Mouse (Mus musculus) G1E (cell line): ENCODE measurements around the gene Akt3. TPM values are rescaled to one million over a fixed set of nuclear protein-coding genes. Genes with fewer than 3 reads are reported as not detected.

Experiments
- ATAC-seq: 2 replicates; pipeline ENCODE4 v1.8.0; 2016; ENCODE audit warnings: mild to moderate bottlenecking; ENCODE audit not compliant: insufficient number of reproducible peaks, poor library complexity, low FRiP score, severe bottlenecking; ENCODE audit errors: extremely low read depth
- DNase-seq: peaks from one replicate; pipeline ENCODE4 v3.0.0; 2012; ENCODE audit warnings: low spot score
- H3K27me3 ChIP-seq: 2 replicates; pipeline ENCODE4 v1.6.1; 2012; ENCODE audit warnings: mild to moderate bottlenecking, low read length, inconsistent platforms; ENCODE audit not compliant: insufficient read depth
- H3K36me3 ChIP-seq: replicated peaks from 2 replicates; pipeline ENCODE3; 2012; ENCODE audit warnings: mild to moderate bottlenecking, inconsistent platforms
- H3K4me1 ChIP-seq: 2 replicates; pipeline ENCODE4 v1.6.1; 2012; ENCODE audit warnings: low read depth, low read length, inconsistent platforms, mixed read lengths; ENCODE audit not compliant: insufficient read depth
- H3K4me3 ChIP-seq: 2 replicates; pipeline ENCODE4 v1.5.1; 2012; ENCODE audit warnings: low read depth, mild to moderate bottlenecking, inconsistent platforms, low read length, moderate library complexity, mixed read lengths
- H3K9me3 ChIP-seq: replicated peaks from 2 replicates; pipeline ENCODE4 v1.6.1; 2012; ENCODE audit warnings: inconsistent platforms
- CTCF ChIP-seq: IDR thresholded peaks from 2 replicates; pipeline ENCODE4 v1.5.1; 2012; ENCODE audit warnings: low read depth, low read length, inconsistent platforms, mixed read lengths
- GATA1 ChIP-seq: IDR thresholded peaks from 2 replicates; pipeline ENCODE4 v1.6.1; 2012; ENCODE audit warnings: borderline replicate concordance, low read length, inconsistent platforms, mixed read lengths
- GATA2 ChIP-seq: IDR thresholded peaks from 2 replicates; pipeline ENCODE4 v1.6.1; 2012; ENCODE audit warnings: low read depth, low read length, inconsistent platforms, borderline replicate concordance
- POLR2AphosphoS5 ChIP-seq: IDR thresholded peaks from 2 replicates; pipeline ENCODE4 v1.6.1; 2012; ENCODE audit warnings: low read depth, low read length, inconsistent platforms; ENCODE audit not compliant: insufficient replicate concordance
- TAL1 ChIP-seq: conservative IDR thresholded peaks from 2 replicates; pipeline ENCODE4 v1.6.1; 2012; ENCODE audit warnings: low read depth, low read length, inconsistent platforms, mixed read lengths
- polyA plus RNA-seq: library from polyadenylated mRNA; stranded (reverse); fragments of >175 nt; gene quantifications from 2 replicates; pipeline ENCODE4 v1.2.3, GENCODE M21; 2012
- total RNA-seq, 2 experiments: library from RNA; stranded (forward) in 1 of 2; stranded (reverse) in 1 of 2; fragments of 200-1000 nt in 1 of 2; fragments of >200 nt in 1 of 2; fragmentation: Nextera tagmentation in 1 of 2; gene quantifications; 2 replicates each; pipeline ENCODE4 v1.2.3; 2014 to 2017

Gene Akt3
- total and polyA plus RNA-seq, 3 experiments = 0.05 TPM; not detected in 2

- ATAC-seq = no peak
- no peaks in the 10 kb centered on the region for H3K27me3 ChIP-seq
These were observed 175.9 kb downstream of the Akt3 start for GRCm38 (mm10) chr1:177081957-177082645.

DNA sequence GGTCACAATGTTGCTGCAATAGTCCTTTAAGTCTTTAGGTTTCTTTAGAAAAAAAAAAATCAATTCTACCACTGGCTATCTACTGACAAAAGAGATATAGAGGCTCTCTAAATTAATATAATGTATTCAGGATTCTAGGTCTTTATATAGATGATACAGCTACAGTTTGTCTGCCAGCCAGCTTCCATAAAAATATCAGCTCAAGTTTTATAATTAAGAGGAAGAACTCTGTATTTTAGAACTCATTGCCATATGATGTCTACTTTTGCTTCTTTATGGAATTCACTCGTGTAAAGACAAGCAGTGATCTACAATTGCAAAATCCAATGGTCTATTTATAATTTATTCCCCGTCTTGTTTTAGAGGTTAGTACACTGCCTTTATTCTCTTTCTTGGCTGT, 188.8 kb downstream of the Akt3 start:
- H3K4me1 ChIP-seq = no peaks in the 10 kb centered on the region
- TF ChIP-seq GATA2 = no peak
- TF ChIP-seq CTCF = no peak
- TF ChIP-seq POLR2AphosphoS5 = no peak
- no peak for TF ChIP-seq GATA1
- TF ChIP-seq TAL1 = no peak
- ATAC-seq = no peak

More at GRCm38 (mm10) chr1:177081957-177082645, 175.9 kb downstream of the Akt3 start:
- Histone ChIP-seq H3K4me1 (no peaks in the 10 kb centered on the region), H3K9me3 (no peaks in the 10 kb centered on the region), H3K4me3 (no peak overlapping the region), H3K36me3 (no peaks in the 10 kb centered on the region)
- TF ChIP-seq TAL1 (no peak), CTCF (no peak), GATA1 (no peak), GATA2 (no peak), POLR2AphosphoS5 (no peak)
- DNase-seq = no peak

GRCm38 (mm10) chr1:177067123-177067646, 190.8 kb downstream of the Akt3 start:
- no peak for ATAC-seq

More for the DNA sequence above, 188.8 kb downstream of the Akt3 start:
- Histone ChIP-seq H3K4me3 (no peak overlapping the region), H3K9me3 (no peaks in the 10 kb centered on the region), H3K27me3 (no peaks in the 10 kb centered on the region), H3K36me3 (no peaks in the 10 kb centered on the region)
- DNase-seq = no peak

GRCm38 (mm10) chr1:177065732-177066131, 192.3 kb downstream of the Akt3 start:
- no peak for ATAC-seq
- DNase-seq = no peak
- TF ChIP-seq CTCF = no peak
- TF ChIP-seq POLR2AphosphoS5 = no peak
- TF ChIP-seq GATA2 = no peak
- TF ChIP-seq GATA1 = no peak
- no peak for TF ChIP-seq TAL1

More at GRCm38 (mm10) chr1:177067123-177067646, 190.8 kb downstream of the Akt3 start:
- no peak for DNase-seq
- H3K27me3 ChIP-seq = no peaks in the 10 kb centered on the region
- no peaks in the 10 kb centered on the region for H3K4me1 ChIP-seq
- H3K36me3 ChIP-seq = no peaks in the 10 kb centered on the region
- no peaks in the 10 kb centered on the region for H3K9me3 ChIP-seq
- H3K4me3 ChIP-seq = no peak overlapping the region
- TF ChIP-seq POLR2AphosphoS5 (no peak), TAL1 (no peak), GATA2 (no peak), GATA1 (no peak), CTCF (no peak)

DNA sequence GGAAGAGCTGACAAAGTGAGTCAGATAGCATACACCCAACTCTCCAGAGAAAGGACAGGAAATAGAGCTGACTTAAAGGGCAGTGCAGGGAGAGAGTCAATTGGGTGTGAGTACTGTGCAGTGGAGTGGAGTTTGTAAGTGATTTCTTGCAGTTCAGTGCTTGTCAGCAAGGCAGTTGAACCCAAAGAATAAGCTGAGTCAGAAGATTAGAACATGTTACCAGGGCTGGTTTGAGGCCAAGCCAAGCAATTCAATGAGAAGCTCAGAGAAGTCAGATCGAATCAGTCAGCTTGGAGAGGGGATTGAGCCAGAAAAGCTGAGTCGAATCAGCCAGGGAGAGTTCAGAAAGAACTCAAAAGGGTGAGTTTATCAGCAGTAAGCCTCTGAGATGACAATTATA, 196.2 kb downstream of the Akt3 start:
- Histone ChIP-seq H3K36me3 (no peaks in the 10 kb centered on the region), H3K27me3 (no peaks in the 10 kb centered on the region), H3K9me3 (no peaks in the 10 kb centered on the region), H3K4me1 (no peaks in the 10 kb centered on the region), H3K4me3 (no peak overlapping the region)
- TF ChIP-seq GATA1 (no peak), CTCF (no peak), POLR2AphosphoS5 (no peak), TAL1 (no peak), GATA2 (no peak)
- ATAC-seq (no peak), DNase-seq (no peak)

More at GRCm38 (mm10) chr1:177065732-177066131, 192.3 kb downstream of the Akt3 start:
- no peaks in the 10 kb centered on the region for H3K4me1 ChIP-seq
- no peaks in the 10 kb centered on the region for H3K27me3 ChIP-seq
- H3K4me3 ChIP-seq = no peak overlapping the region
- no peaks in the 10 kb centered on the region for H3K36me3 ChIP-seq
- no peaks in the 10 kb centered on the region for H3K9me3 ChIP-seq

DNA sequence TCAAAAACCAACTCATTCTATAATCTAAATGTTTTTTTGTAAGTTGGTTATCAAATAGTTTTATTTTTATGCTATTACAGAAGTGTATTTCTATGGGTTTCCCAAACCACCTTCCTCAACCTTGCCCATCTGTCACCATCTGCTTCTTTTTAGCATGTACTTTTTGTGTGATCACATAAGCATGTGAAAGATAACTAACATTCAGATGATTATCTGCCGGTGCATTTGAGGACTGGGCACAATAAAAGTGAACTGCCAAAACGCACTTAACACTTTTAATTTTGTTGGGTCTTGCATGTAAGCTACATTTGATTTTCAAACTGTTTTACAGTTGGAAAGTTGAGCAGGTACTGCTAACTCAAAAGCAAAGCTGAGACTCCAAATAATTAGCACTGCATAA, 203.1 kb downstream of the Akt3 start:
- ATAC-seq = no peak
- no peak for TF ChIP-seq TAL1

More for the DNA sequence above, 203.1 kb downstream of the Akt3 start:
- Histone ChIP-seq H3K36me3 (no peaks in the 10 kb centered on the region), H3K4me1 (no peaks in the 10 kb centered on the region), H3K27me3 (no peaks in the 10 kb centered on the region), H3K4me3 (no peak overlapping the region), H3K9me3 (no peaks in the 10 kb centered on the region)
- DNase-seq = no peak
